Mouse (Mus musculus): Measurements from ENCODE around the gene Cdh20.

- TF ChIP-seq RCOR1 (conservative IDR thresholded peaks at IDR 0.05; ENCODE audit: low read depth, low read length), result no peak
- no peak for TF ChIP-seq USF1 (IDR thresholded peaks at IDR 0.05; ENCODE audit: low read depth, low read length)
- no peak for TF ChIP-seq TBP (conservative IDR thresholded peaks at IDR 0.05; ENCODE audit: low read depth, low read length)
- no peak for TF ChIP-seq ETS1 (conservative IDR thresholded peaks at IDR 0.05; ENCODE audit: low read depth, low read length)
- no peak for TF ChIP-seq CHD2 (IDR thresholded peaks at IDR 0.05; ENCODE audit: low read length)
- TF ChIP-seq CTCF (conservative IDR thresholded peaks at IDR 0.05 in 1 of 2, IDR thresholded peaks at IDR 0.05 in 1 of 2; ENCODE audit: low read depth in 2 of 2, low read length in 2 of 2), result no peak
- TF ChIP-seq MXI1 (IDR thresholded peaks at IDR 0.05; ENCODE audit: low read depth, low read length), result no peak
- no peak for TF ChIP-seq POLR2A (IDR thresholded peaks at IDR 0.05; ENCODE audit: low read depth, low read length)
- no peak for TF ChIP-seq JUND (conservative IDR thresholded peaks at IDR 0.05; ENCODE audit: low read depth, low read length)
- TF ChIP-seq KAT2A (IDR thresholded peaks at IDR 0.05; ENCODE audit: insufficient replicate concordance, low read length), result no peak
- TF ChIP-seq JUN (IDR thresholded peaks at IDR 0.05; ENCODE audit: insufficient read depth, low read depth, low read length), result no peak
- TF ChIP-seq MAFK (IDR thresholded peaks at IDR 0.05; ENCODE audit: insufficient replicate concordance, low read length), result no peak
- no peak for TF ChIP-seq NRF1 (IDR thresholded peaks at IDR 0.05; ENCODE audit: low read depth, low read length)
These were observed 273.3 kb downstream of the Cdh20 start for GRCm38 (mm10) chr1:105041668-105042067.
